Mouse (Mus musculus) embryo, embryonic 10 days (tissue): ENCODE results near the gene Zfp597.

Experiments used
- DNase-seq: peaks from one replicate; pipeline ENCODE4 v3.0.0-alpha.2; 2015; ENCODE audit warnings: low spot score

Gene Zfp597

DNA sequence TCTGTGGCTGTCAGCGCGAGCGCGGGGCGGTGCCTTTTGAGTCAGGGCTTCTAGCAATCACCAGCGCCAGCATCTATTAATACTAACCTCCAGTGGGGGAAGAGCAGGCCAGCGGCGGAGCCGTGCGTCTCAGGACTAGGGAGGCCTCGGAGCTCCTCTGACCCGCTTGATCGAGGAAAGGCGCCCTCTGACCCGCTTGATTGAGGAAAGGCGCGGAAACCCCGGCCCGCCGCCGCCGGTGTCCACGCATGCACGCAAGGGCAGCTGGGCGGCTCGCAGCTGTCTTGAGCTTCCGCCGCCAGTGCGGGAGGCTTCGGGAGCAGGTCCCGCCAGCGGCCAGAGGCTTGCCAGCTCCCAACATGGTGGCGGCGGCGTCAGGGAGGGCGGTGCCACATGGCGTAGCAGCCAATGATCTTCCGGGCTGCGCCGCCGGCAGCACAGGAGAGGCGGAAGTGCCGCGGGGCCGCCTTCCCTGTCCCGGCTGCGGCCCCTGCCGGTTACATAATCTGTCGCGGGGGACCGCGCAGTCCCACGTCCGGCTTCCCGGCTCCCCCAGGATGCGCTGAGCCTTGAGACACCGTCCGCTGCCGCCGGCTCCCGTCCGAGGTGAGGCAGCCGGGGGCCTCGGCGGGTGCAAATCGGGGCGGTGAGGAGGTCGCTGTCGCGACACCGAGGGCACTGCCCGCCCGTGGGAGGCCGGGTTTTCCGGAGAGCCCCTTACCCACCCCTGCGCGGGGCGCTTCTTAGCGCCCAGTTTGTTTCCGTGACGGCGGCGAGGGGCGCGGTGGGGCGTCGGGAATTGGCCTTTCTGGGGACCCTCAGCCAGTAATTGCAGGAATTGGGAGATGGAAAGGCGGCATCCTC, at the start of gene Zfp597, which contains the start of gene Gm20695:
Gene Zfp597, minus strand, starts transcription at position 361 of the 864 bp plus-strand sequence.
Gene Gm20695, plus strand, starts transcription at position 448 of the 864 bp plus-strand sequence.
- DNase-seq = peak; percentile 98

DNA sequence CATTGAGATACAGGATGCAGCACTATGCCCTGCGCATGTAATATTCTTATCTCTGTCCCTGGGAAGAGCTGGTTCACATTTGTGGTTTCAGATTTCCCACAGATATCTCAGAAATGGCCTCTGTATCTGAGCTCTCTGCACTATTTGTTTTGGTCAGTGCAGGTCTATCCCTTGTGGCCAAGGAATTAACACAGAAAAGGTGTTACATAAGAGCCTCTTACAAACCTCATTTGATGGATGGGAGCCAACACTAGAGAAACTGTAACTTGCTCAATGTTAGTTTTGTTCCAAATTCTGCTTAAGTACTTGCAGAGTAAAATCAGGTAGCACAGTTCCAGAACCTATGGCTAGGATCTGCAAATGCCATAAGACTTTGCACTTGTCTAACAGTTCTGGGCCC, 49.7 kb upstream of the Zfp597 start:
- DNase-seq = no peak

DNA sequence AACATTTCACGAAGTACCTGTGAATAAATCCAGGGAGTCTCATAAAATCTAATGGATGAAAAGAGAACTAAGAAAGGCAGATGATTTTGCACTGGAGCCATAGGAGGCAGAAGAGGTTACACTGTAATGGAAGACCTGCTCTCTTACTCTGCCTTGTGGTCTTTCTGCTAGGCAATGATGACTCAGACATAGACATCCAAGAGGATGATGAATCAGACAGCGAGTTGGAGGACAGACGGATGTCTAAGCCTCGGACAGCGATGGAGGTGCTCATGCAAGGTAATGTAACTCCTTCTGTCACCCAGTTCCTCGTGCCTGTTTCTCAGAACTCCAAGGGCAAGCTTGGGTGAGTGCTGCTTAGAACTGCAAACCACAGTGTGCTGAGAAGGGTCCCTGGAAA, 49.2 kb upstream of the Zfp597 start:
- DNase-seq = no peak

DNA sequence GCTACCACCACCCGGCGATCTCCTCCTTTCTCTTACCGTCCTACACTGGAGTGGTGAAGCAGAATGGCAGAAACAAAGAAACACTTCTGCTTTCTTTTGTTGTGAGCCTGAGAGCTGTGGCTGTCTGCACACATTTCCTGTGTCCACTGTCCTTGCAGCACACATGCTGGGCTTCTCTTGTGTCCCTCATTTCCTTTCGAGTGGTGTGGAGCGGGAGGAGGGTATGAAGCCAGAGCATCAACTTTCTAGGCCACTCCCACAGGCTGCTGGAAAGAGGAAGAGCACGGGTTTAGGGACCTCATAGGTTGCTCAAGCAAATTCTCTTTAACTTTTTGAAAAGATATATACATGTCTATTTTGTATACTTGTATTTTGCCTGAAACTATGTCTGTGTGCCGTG, 44.8 kb upstream of the Zfp597 start:
- DNase-seq = no peak

DNA sequence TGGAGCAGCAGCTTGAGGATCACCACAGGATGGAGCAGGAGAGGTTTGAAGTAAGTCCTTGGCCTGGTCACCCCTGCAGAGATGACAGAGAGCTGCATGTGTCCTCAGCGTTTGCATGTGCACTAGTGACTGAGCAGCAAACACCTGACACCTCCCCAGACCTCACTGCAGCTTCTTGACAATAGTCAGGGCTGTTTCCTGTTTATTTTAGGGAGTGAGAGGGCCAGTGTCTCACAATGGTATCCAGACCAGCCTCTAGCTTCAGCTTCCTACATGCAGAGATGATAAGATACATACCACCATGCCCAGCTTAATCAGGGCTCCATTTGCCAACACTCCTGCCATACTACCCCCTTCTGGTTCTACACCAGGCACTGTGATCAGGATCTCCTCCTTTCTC, 44.2 kb upstream of the Zfp597 start:
- no peak for DNase-seq

DNA sequence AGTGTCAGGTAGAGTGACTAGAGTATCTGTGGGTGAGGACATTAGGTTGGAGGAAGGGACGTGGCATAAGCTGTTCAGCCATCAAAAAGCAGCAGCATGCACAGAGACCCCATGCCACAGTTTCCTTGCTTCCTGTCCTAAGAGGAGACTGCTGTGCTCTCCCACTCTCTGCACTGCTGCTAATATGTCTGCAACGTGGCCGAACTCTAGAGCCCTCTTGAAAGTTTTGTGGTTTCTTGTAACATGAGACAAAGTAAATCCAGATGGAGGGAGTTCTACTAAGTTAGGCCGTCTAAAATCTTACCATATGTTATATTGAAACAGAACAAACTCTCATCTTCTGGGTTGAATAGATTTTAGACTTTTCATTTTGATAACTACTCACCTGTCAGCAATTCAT, 39.6 kb upstream of the Zfp597 start:
- DNase-seq = no peak

DNA sequence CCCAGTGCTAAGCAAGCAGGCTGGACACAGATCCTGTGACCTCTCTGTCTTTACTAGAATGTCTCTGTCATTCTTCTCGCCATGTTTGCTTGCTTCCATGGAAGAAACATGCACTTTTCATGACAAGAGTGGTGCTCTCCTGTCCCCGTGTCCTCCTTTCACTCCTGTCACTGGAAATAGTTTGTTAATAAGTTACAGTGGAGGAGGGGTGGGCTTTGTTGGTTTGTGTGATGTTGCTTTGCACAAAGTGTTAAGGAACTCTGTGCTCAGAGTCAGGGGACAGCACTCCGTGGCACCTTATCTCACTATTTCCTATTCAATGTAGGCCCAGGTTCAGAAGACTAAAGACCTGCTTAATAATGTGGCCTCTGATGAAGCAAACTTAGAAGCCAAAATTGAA, 39.2 kb upstream of the Zfp597 start:
- DNase-seq = no peak

DNA sequence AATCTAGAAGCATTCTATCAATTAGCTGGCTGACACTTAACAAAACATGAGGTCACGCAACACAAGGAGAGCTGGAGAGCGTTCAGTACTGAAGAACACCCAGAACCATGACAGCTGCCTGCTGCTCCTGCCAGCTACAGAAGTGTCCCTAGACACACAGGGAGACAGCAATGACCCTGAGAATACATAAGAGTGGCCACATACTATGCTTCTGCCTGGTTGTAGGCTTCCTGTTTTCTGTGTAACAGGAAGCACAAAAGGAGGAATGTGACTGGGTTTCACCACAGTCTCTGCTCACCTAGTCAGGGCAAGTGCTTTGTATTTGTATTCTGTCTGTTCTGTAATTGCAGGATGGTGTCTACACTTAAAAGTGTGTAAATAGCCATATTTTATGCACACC, 36.4 kb upstream of the Zfp597 start:
- DNase-seq = no peak

DNA sequence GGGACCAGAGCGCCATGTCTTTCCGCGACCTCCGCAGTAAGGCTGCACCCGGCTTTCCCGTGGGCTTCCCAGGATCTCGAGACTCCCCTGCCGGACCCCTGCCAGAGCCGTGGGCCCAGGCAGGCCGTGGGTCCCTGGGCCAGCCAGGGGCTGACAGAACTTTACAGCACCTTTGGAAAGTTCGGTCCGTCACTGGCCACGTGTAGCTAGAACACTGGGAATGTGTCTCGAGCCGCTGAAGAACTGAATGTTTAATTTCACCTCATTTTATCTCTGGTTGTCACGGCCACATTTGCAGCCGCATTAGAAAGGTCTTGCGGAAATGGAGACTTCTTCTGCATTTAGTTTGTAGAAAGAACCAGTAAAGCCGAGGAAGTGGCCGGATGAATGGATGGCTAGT, 24.8 kb upstream of the Zfp597 start:
- DNase-seq = no peak

DNA sequence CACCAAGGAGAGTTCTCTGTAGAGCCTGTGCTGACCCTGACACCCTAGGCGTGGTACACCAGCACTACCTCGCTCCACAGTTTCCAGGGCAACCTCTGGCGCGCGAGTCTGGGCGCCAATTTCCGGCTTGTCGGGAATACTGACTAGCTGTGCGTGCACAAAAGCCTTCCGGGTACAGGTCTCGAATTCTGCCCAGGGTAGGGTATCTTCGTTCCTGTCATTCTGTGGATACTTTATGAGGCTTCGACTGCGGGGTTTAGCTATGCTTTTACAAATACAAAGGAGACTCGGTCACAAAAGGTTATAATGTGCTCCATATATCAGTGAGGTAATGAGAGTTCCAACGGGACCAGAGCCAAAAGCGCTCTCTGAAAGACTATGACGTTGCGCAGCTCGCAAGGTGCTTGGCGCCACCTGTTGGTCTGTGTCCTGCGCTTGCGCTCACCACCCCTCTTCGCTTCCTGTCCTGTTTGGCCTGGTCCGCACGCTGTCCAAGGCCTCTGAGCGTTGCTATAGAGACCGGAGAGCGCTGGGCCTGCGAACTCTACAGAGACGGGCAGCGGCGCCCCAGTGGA, 24.3 kb upstream of the Zfp597 start, which contains the start of the genes 1700037C18Rik and Cluap1:
Gene 1700037C18Rik, minus strand, starts transcription at position 153 of the 575 bp plus-strand sequence.
Gene Cluap1, plus strand, starts transcription at position 265 of the 575 bp plus-strand sequence.
- DNase-seq = peak; percentile 96

DNA sequence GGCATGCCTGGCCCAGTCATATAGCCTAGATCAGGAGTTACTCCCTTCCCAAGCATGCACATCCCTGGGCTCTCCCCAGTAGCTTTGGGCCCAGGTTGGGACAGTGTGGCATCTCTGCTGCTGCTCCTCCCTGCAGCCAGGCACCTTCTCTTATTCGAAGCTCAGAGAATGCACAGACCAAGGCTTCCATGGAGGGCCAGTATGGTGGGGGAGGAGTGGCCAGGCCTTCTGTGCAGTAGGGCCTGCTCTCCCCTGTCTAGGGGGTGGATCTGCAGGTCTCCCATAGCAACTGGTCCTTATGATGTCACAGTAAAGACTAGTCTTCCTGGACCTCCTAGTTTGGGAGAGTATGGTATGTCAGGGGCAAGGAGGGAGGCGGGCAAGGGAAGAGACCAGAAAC, 23.1 kb upstream of the Zfp597 start:
- DNase-seq = no peak

DNA sequence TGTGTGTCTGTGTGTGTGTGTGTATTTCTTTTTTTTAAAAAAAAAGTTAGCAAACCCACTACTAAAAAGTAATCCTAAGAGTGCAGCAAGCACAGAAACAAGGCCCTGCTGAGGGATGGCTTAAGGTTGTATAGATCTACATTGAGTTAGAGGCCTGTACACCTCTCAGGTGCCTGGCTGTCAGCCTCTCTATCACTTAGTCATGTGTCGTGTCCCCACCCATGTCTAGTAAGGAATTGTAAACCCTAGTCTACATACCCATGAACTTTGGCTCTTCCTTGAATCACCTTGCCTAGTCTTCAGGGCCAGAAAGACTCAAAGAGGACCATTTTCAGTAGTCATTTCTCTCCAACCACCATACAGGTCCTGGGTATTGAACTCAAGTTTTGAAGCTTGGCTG, 12.2 kb upstream of the Zfp597 start:
- DNase-seq = no peak

DNA sequence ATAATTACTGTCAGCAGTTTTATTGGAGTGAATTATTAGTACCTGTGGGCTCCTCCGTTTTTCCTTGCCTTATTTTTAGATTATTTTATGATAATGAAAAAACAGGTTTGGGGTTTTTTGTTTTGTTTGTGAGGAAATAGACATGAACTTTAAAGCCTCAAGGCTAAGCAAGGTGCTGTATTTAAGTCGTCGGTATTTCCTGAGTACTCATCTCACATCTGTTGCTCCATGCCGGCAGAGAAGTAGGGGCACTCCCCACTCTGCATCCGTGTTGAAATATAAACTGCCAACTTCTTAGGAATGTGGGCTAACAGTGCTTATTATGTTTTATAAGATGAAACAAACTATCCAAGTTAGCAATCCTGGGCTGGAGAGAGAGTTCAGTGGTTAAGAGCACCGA, 11.7 kb upstream of the Zfp597 start:
- DNase-seq = no peak

DNA sequence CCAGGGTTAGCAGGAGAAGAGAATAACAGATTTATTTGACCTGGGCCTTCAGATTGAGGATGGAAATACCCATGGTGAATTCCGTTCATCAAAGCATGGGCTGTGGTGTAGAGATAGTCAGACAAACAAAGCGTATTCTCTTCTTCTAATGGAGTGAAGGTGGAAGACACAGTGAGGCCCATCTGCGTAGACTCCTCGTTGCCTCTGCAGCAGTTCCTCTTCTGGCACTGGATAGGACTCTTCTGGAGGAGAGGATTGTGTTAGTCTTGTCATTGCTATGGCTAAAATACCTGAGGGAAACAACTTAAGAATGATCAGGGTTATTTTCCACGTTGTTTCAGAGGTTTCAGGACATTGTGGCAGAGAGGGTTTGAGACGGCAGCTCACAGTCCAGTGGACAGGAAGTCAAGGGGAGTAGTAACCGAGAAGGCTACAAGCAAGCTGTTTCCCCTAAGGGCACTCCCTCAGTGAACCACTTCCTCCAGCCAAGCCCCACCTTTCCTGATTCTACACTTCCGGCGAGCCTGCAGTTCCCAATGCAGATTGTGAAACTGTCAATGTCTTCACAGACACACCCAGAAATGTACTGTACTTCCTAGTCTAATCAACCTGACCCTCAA, 10.9 kb upstream of the Zfp597 start:
- DNase-seq = no peak

DNA sequence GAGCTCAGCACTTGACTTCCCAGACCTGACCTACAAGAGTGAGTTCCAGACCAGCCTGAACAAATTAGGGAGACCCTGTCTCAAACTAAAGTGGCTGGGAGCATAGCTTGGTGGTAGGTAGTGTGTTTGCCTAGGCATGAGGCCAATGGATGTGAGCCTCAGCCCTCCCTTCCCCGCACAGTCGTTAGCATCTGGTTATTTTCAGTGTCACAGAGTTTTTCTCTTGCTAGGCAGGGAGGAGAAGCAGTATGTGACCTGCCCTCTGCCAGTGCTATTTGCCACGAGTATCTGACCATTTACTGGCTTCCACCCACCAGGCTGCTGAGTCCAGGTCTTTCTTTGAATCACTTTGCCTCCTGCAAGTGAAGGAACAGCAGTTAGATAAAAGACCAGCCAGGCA, 9.4 kb upstream of the Zfp597 start:
- DNase-seq = no peak

DNA sequence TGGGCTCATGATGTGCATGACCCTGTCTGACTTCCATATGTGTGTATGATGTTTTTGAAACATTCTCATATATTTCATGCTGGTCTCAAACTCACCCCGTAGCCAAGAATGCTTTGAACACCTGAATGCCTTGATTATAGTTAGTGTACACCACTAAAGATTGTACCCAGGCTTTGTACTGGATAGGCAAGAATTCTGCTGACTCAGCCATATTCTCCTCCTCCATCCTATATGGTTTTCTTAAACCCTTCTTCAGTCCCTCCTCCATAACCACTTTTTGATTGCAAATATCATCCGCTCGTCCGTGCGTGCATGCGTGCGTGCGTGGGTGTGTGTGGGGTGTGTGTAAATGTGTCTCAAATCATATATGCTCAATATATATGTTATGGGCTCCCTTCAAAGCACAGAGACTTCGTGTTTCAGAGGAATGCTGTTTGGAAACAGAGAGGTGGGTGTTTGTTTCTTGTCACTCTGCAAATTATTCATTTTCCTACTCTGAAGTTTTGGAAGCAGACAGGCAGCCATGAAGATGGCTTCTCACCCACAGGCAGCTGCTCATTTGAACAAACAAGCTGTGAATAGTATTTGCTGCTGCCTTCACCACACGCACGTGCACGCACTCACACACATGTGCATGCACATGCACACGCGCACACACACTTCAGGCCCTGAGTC, 7.4 kb upstream of the Zfp597 start:
- no peak for DNase-seq

DNA sequence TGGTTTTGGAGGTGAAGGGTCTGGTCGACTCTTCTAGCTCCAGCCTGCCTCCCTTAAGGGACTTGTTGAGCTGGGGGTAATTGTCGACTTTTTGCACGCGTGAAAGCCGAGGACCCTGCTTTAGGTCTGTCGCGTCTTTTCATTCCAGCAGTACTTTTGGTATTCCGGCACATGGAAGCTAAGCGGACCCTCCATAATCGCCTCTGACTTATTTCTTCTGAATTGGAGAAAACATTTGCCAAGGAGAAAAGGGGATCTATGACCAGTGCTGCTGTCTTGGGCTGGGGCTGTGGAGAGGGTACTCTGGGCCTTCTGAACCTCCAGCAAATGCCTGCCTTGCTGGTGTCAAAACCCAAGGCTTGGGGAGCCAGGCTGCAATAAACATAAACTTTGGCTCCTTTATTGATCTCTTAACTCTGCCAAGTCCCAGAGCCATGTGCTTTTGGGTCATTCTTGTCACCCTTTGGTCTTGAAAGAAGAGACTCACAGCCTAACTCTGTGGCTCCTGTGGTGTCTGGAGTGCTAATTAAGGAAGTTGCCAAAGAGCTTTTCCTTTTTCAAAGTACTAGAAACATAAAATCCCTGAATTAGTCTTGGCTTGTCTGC, 807 bp upstream of the Zfp597 start:
- peak; percentile 27 for DNase-seq

DNA sequence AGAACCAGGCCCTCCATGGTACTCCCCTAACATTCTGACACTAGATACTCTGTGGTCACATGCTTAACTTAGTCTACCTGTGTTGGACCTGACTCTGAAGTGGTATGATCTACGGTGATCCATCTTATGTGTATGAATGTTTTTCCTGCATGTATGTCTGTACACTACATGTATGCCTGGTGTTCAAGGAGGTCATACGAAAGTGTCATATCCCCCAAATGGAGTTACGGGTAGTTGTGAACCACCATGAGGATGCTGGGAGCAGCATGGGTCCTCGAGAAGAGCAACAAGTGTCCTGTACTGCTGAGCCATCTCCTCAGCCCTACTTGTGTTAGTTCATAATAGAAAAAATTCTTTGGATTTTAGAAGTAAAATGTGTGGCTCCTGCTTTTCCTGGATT, 8.0 kb downstream of the Zfp597 start:
- no peak for DNase-seq

DNA sequence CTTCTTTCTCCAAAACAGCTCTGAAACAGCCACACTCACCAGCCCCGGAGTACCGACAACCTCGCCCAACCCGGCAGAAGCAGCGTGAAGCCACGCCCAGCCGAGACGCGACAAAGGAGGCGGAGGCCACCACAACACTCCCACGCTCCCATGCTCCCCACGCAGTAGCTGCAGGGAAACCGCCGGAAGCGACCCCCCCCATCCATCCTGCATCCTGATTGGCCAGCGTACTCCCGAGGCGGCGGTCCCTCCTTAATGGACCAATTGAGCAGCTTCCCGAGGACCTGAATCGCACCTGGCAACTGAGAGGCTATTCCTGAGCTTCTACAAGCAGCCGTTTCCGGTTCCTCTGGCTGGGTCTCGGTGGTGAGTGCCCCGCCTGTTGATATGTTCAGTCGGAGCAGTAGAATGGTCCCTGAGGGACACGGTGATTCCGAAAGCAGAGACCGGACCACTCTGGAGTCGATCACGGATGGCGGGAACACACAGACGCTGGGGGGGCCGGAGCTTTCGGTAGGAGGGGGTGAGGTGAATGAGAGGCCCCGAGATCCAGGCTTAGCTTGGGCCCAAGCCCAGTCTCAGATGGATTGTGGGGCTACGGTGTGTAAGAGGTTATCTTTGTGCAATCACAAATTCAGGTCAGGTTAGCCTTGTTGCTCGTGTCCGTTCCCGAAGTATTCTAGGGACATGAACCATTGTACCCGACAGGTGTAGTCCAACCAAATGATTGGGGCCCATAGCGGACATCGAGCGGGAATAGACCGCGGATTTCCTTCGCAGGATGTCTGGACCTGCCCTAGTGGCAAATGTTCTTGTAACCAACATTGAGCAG, 11.9 kb downstream of the Zfp597 start, which contains the start of gene Naa60:
Gene Naa60, plus strand, starts transcription at position 160 of the 832 bp plus-strand sequence.
- DNase-seq = peak; percentile 94

DNA sequence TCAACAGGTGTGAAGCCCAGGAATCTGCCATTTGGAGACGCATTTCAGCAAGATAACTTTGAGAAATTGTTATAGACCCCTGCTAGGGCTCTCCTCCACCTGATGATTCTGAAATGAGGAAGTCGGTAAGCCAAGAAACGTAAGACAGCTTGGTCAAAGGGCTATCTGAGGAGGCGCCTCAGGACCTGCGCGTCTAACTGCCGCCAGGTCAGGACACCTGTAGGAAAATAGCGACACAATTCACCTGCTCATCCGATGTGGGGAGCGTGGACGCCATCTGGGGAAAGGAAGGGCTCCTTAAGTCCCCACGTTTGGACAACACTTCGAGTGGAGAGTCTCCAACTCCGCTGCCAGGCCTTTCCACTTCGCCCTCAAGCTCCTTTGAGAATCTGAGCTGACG, 12.5 kb downstream of the Zfp597 start:
- DNase-seq = no peak

DNA sequence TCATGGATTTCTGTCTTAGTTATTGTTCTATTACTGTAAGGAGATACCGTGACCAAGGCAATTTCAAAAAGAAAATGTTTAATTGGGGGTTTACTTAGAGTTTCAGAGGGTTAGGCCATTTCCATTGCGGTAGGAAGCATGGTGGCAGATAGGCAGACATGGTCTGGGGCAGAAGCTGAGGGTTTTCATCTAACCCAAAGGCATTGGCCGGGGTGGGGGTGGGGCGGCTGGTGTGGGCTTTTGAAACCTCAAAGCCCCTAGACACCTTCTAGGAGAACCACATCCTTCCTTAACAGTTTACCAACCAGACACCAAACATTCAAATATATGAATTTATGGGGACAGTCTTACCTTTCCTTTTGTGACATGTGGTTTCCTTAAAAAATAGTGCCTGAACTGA, 25.1 kb downstream of the Zfp597 start:
- no peak for DNase-seq
